Mouse (Mus musculus): ENCODE measurements around the gene Mier2.

GRCm38 (mm10) chr10:79547148-79547675, 7.8 kb downstream of the Mier2 start:
- TF ChIP-seq CTCF (IDR thresholded peaks at IDR 0.05; ENCODE audit: low read depth, low read length) = no peak
- TF ChIP-seq POLR2A (IDR thresholded peaks at IDR 0.05; ENCODE audit: borderline replicate concordance, low read depth, low read length) = no peak
